Mouse (Mus musculus): ENCODE results near the gene Clip4.

Clip4 gene

DNA sequence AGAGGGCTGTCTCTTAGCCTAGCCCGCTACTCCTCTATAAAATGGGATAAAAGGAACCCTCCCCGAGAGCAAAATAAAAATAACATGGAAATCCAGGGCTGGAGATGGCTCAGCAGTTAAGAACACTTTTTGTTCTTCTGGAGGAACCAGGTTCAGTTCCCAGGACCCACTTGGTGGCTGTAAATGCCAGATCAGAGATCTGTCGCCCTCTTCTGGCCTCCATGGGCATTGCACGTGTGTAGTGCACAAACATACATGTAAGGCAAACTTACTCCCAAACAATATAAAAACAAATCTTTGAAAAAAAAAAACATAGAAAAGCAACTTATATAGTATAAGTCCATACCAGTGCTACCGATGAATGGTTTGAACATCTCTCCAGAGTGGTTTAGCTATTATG, 104.7 kb downstream of the Clip4 start:
- peak; percentile 23 to 24 for DNase-seq (ENCODE audit: low spot score in 2 of 2)

GRCm38 (mm10) chr17:71874077-71874476, 105.8 kb downstream of the Clip4 start:
- DNase-seq (ENCODE audit: low spot score in 2 of 2), result peak; percentile 58 to 62

GRCm38 (mm10) chr17:71874795-71875194, 106.5 kb downstream of the Clip4 start:
- DNase-seq (ENCODE audit: low spot score in 2 of 2), result no peak

DNA sequence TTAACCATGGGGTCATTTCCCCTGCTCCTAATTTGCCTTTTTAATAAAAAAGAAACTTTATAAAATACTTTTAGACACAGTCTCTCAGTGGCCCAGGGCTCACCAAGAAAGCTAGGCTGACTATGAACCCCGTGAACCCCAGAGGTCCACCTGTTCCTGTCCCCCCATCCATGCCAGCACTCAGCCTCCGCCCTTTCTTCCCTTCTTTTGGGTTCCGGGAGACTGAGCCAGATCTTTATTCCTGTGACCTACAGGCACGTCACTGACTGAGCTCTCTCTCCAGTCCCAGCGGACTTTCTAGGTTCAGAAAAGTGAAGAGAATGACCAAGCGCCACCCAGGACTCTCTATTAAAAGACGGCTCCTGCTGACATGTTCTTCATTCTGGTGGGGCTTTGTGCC, 107.2 kb downstream of the Clip4 start:
- no peak for DNase-seq (ENCODE audit: low spot score in 2 of 2)

- DNase-seq (ENCODE audit: low spot score in 2 of 2), result no peak
Measured at GRCm38 (mm10) chr17:71881369-71881768, 113.1 kb downstream of the Clip4 start.

DNA sequence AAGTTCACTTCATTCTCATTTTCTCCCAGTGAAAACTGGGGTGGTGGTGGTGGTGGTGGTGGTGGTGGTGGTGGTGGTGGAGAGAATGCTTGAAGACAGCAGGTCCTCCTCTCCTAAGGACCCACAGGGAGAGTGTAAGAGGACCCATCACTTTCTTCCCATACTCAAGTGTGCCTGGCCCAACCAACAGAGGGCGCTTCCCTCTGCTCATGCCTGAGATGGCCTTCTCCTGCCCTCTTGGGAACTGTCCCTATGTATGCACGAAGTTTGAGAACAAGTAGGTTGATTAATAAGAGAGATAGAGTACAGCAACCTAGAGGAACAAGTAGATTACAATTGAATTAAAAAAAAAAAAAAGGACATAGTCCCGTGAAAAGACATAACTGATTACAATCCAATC, 140.8 kb downstream of the Clip4 start:
- DNase-seq (ENCODE audit: low spot score in 2 of 2), result no peak

DNA sequence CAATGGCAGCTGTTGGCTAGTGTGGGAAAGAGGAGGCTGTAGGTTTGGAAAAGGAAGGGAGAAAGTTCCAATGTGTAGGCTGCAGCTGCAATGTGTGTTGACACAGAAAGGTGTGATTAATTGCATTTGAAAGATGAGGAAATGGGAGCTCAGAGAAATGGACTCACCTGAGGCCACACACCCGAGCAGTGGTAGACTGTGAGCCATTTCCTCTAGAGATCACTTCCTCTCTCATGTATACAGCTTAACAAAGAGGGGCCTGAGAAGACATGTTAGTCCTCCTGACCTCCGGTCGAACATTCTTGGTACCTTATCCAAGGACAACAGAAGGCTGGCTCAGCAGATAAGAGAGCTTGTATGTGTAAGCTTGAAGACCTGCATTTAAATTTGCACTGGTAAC, 144.9 kb downstream of the Clip4 start:
- DNase-seq (ENCODE audit: low spot score in 2 of 2), result no peak
